Mouse (Mus musculus) T-helper 17 cell (primary cell): Measurements from ENCODE around the gene Atp1a4.
"Not testable (repeated sequence)": the region's sequence is repeated elsewhere in the genome, so short reads cannot be mapped to it uniquely, and the experiment has no call there.

Experiments
- in situ Hi-C, 2 experiments: fragments of 300-600 bp; cut with MboI, MseI; formaldehyde crosslinking; loops; 1 replicate in 1 of 2; 2 replicates in 1 of 2; pipeline ENCODE4 v1.15.1; 2025; ENCODE audit warnings: high pct_unique_total_duplicates in 2 of 2

Atp1a4 gene

GRCm38 (mm10) chr1:172281522-172282254 lies 23.5 kb upstream of the Atp1a4 start:
- in situ Hi-C loops = no loop called here

GRCm38 (mm10) chr1:172279768-172280509 lies 21.7 kb upstream of the Atp1a4 start:
- in situ Hi-C loops = no loop called here

GRCm38 (mm10) chr1:172278328-172278727 lies 20.1 kb upstream of the Atp1a4 start:
- in situ Hi-C loops = no loop called here

- in situ Hi-C loops = no loop called here
Measured at GRCm38 (mm10) chr1:172277172-172277571, 19.0 kb upstream of the Atp1a4 start.

GRCm38 (mm10) chr1:172274547-172274946 lies 16.3 kb upstream of the Atp1a4 start:
- in situ Hi-C loops = no loop called here

- in situ Hi-C loops = no loop called here
Measured at GRCm38 (mm10) chr1:172274116-172274515, 15.9 kb upstream of the Atp1a4 start.

- in situ Hi-C loops = no loop called here
Measured at GRCm38 (mm10) chr1:172273386-172273785, 15.2 kb upstream of the Atp1a4 start.

GRCm38 (mm10) chr1:172271765-172272164 lies 13.6 kb upstream of the Atp1a4 start:
- in situ Hi-C loops = no loop called here

- in situ Hi-C loops = no loop called here
Measured at GRCm38 (mm10) chr1:172271208-172271607, 13.0 kb upstream of the Atp1a4 start.

GRCm38 (mm10) chr1:172261477-172262078 lies 3.4 kb upstream of the Atp1a4 start, which contains the start of gene Igsf8:
TSS of gene Igsf8 (plus strand) at chr1:172261641.
- in situ Hi-C loops = no loop called here

- in situ Hi-C loops = no loop called here
Measured at GRCm38 (mm10) chr1:172247679-172248078, 10.5 kb downstream of the Atp1a4 start.

- in situ Hi-C loops = no loop called here
Measured at GRCm38 (mm10) chr1:172247216-172247615, 11.0 kb downstream of the Atp1a4 start.

- in situ Hi-C loops = not testable (repeated sequence)
Measured at GRCm38 (mm10) chr1:172244645-172245044, 13.6 kb downstream of the Atp1a4 start.

GRCm38 (mm10) chr1:172243547-172244205 lies 14.5 kb downstream of the Atp1a4 start:
- in situ Hi-C loops = no loop called here

GRCm38 (mm10) chr1:172242401-172242800 lies 15.8 kb downstream of the Atp1a4 start:
- in situ Hi-C loops = no loop called here

- in situ Hi-C loops = no loop called here
Measured at GRCm38 (mm10) chr1:172240945-172241708, 17.1 kb downstream of the Atp1a4 start.

- in situ Hi-C loops = no loop called here
Measured at GRCm38 (mm10) chr1:172229215-172229614, 29.0 kb downstream of the Atp1a4 start.

- in situ Hi-C loops = no loop called here
Measured at GRCm38 (mm10) chr1:172228209-172228608, 30.0 kb downstream of the Atp1a4 start.

- in situ Hi-C loops = loop anchor here in 1 of 2 experiments (5.0 kb wide), 1 partner anchor 86 kb away; no protein-coding TSS in a partner anchor
Measured at GRCm38 (mm10) chr1:172221297-172222063, 36.7 kb downstream of the Atp1a4 start.

- in situ Hi-C loops = loop anchor here in 1 of 2 experiments (5.0 kb wide), 1 partner anchor 87 kb away; no protein-coding TSS in a partner anchor
Measured at GRCm38 (mm10) chr1:172220414-172220813, 37.8 kb downstream of the Atp1a4 start.
